Mouse (Mus musculus): ENCODE measurements around the gene Slc31a2. TPM values are rescaled to one million over a fixed set of nuclear protein-coding genes. Genes with fewer than 3 reads are reported as not detected.

The Slc31a2 gene
- polyA plus RNA-seq, 2 experiments: 14.4 to 15.6 TPM

DNA sequence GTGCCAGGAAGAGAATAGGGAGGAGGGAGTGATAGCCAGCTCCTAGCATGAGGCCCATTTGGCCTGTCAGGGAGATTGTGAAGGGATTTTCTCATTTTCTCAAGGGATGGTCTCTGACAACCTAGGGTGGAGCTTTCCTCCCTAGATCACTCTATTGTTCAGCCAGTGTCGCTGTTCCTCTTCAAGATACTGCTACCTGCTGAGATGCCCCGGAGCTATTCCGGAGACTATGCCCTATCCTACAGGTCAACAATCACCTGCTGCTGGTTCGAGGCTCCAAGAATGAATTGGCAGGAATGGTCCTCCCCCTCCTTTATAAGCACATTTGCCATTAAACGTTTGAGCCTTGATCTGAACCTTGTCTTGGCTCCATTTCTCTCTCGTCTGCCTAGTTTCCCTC is 21.8 kb upstream of the Slc31a2 start:
- TF ChIP-seq POLR2A (IDR thresholded peaks at IDR 0.05; ENCODE audit: borderline replicate concordance, extremely low read depth, insufficient read depth, insufficient read length): no peak
- no peak overlapping the region for H3K9ac ChIP-seq (ENCODE audit: low read depth, low read length, severe bottlenecking)

DNA sequence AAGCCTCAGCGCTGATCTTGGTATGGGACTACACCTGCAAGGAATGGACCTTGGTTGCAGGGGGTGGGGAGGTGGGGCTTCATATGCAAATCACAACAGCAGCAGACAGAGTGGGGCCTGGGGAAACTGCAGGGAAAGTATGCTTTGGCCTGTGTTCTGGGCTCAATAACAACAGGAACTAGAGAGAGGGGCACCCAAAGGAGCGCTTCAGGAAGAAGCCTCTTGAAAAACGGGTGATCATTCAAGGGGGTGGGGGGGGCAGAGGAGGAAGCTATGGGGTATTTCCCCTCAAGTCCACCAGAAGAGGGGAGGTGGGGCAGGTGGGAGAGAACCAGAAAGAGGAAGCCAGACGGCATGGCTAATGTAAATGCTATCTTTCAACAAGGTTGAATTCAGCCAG is 14.0 kb upstream of the Slc31a2 start:
- DNase-seq (ENCODE audit: low spot score) (no peak), ATAC-seq (ENCODE audit: low FRiP score, low read depth) (no peak)
- Histone ChIP-seq H3K9ac (ENCODE audit: low read depth, low read length, severe bottlenecking) (no peak overlapping the region), H3K9me3 (ENCODE audit: control insufficient read depth, low read length) (no peaks in the 10 kb centered on the region), H3K4me1 (ENCODE audit: control insufficient read depth, insufficient read depth, low read length) (no peaks in the 10 kb centered on the region), H3K27me3 (ENCODE audit: control insufficient read depth, insufficient read depth, low read length) (no peaks in the 10 kb centered on the region), H3K4me2 (replicated peaks; ENCODE audit: low read depth, low read length, severe bottlenecking) (no peak overlapping the region), H3K36me3 (ENCODE audit: control insufficient read depth, insufficient read depth, low read length) (no peaks in the 10 kb centered on the region), H3K4me3 (replicated peaks; ENCODE audit: low read length) (no peak overlapping the region), H3K27ac (replicated peaks; ENCODE audit: low read depth, low read length) (no peak overlapping the region)
- WGBS: 31% methylated on average over 4 of the region's 4 CpGs
- no peak for TF ChIP-seq POLR2A (IDR thresholded peaks at IDR 0.05; ENCODE audit: borderline replicate concordance, extremely low read depth, insufficient read depth, insufficient read length)

More for the DNA sequence above, 21.8 kb upstream of the Slc31a2 start:
- no peaks in the 10 kb centered on the region for H3K27me3 ChIP-seq (ENCODE audit: control insufficient read depth, insufficient read depth, low read length)
- DNase-seq (ENCODE audit: low spot score) (no peak), ATAC-seq (ENCODE audit: low FRiP score, low read depth) (no peak)
- no peak overlapping the region for H3K4me2 ChIP-seq (replicated peaks; ENCODE audit: low read depth, low read length, severe bottlenecking)
- H3K36me3 ChIP-seq (ENCODE audit: control insufficient read depth, insufficient read depth, low read length): no peaks in the 10 kb centered on the region
- 70% methylated on average over 6 of the region's 6 CpGs for WGBS
- H3K9me3 ChIP-seq (ENCODE audit: control insufficient read depth, low read length): no peaks in the 10 kb centered on the region
- H3K4me3 ChIP-seq (replicated peaks; ENCODE audit: low read length): no peak overlapping the region
- no peak overlapping the region for H3K27ac ChIP-seq (replicated peaks; ENCODE audit: low read depth, low read length)
- no peaks in the 10 kb centered on the region for H3K4me1 ChIP-seq (ENCODE audit: control insufficient read depth, insufficient read depth, low read length)

DNA sequence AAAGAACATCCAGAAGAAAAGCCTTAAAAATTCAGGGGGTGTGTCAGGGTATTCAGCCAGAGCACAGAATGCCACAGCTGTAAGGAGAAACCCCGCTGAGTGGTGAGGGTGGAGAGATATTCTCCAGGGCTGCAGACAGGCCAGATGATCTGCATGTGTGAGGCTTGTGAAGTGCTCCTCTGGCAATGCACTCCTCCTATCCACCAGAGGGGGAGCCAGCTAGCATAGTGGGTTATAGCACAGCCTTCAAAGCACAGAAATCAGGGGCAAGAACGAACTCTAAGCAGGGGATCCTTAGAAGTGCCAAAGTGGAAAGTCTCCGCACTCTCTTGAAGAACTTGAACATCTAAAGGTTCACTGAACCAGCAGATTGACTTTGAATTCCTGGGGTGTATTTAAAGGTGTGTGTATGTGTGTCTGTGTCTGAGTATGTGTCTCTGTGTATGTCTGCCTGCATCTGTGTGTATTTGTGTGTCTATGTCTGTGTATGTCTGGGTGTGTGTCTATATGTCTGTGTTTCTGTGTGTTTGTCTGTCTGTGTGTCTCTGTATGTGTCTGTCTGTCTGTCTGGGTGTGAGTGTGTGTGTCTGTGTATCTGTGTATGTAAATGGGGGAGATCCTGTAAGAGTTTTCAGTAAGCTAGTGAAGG is 11.3 kb upstream of the Slc31a2 start:
- Histone ChIP-seq H3K4me2 (replicated peaks; ENCODE audit: low read depth, low read length, severe bottlenecking) (no peak overlapping the region), H3K4me1 (ENCODE audit: control insufficient read depth, insufficient read depth, low read length) (no peaks in the 10 kb centered on the region), H3K27me3 (ENCODE audit: control insufficient read depth, insufficient read depth, low read length) (no peaks in the 10 kb centered on the region), H3K27ac (replicated peaks; ENCODE audit: low read depth, low read length) (no peak overlapping the region), H3K36me3 (ENCODE audit: control insufficient read depth, insufficient read depth, low read length) (no peaks in the 10 kb centered on the region), H3K9me3 (ENCODE audit: control insufficient read depth, low read length) (no peaks in the 10 kb centered on the region), H3K9ac (ENCODE audit: low read depth, low read length, severe bottlenecking) (no peak overlapping the region), H3K4me3 (replicated peaks; ENCODE audit: low read length) (no peak overlapping the region)
- no peak for ATAC-seq (ENCODE audit: low FRiP score, low read depth)
- no peak for TF ChIP-seq POLR2A (IDR thresholded peaks at IDR 0.05; ENCODE audit: borderline replicate concordance, extremely low read depth, insufficient read depth, insufficient read length)
- 32% methylated on average over 3 of the region's 3 CpGs for WGBS
- DNase-seq (ENCODE audit: low spot score): no peak

DNA sequence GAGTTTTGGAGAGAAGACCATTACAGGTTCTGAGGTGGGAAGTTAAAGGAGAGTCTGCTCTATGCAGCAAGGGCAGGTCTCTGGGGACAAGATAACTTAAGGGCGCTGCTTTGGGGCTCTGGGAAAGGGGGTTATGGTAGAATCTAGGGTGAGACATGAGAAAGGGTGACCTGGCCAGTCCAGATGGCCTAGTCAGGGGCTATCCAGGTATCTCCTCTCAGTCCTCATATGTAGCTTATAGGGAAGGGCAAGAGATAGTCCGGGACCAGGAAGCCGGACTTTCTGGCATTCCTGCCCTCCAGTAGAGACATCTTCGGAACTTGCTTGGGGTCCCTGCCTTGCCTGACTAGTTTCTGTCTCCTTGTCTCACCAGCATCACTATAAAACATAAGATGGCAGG is 10.6 kb upstream of the Slc31a2 start:
- Histone ChIP-seq H3K9me3 (ENCODE audit: control insufficient read depth, low read length) (no peaks in the 10 kb centered on the region), H3K36me3 (ENCODE audit: control insufficient read depth, insufficient read depth, low read length) (no peaks in the 10 kb centered on the region), H3K9ac (ENCODE audit: low read depth, low read length, severe bottlenecking) (no peak overlapping the region), H3K27ac (replicated peaks; ENCODE audit: low read depth, low read length) (no peak overlapping the region), H3K4me1 (ENCODE audit: control insufficient read depth, insufficient read depth, low read length) (no peaks in the 10 kb centered on the region), H3K4me2 (replicated peaks; ENCODE audit: low read depth, low read length, severe bottlenecking) (no peak overlapping the region), H3K27me3 (ENCODE audit: control insufficient read depth, insufficient read depth, low read length) (no peaks in the 10 kb centered on the region), H3K4me3 (replicated peaks; ENCODE audit: low read length) (no peak overlapping the region)
- WGBS: 95% methylated on average over 4 of the region's 4 CpGs
- no peak for DNase-seq (ENCODE audit: low spot score)
- ATAC-seq (ENCODE audit: low FRiP score, low read depth): no peak
- no peak for TF ChIP-seq POLR2A (IDR thresholded peaks at IDR 0.05; ENCODE audit: borderline replicate concordance, extremely low read depth, insufficient read depth, insufficient read length)

DNA sequence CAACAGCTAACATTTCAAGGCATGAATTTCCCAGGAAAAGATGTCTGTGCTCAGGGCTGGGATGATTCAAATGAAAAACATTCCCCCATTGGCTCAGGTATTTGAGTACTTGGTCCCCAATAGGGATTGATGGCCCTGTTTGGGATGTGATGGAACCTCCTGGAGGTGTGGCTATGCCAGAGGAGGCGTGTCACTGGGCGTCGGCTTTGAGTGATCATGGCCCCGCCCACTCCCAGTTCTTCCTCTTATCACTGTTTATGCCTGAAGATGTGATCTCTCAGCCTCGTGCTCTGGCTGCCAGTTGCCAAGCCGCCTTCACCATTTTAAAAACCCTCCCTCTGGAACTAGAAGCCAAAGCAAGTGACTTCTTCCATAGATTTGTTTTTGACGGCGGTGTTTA is 7.8 kb upstream of the Slc31a2 start:
- no peaks in the 10 kb centered on the region for H3K4me1 ChIP-seq (ENCODE audit: control insufficient read depth, insufficient read depth, low read length)
- H3K27me3 ChIP-seq (ENCODE audit: control insufficient read depth, insufficient read depth, low read length): no peaks in the 10 kb centered on the region
- no peaks in the 10 kb centered on the region for H3K9me3 ChIP-seq (ENCODE audit: control insufficient read depth, low read length)
- DNase-seq (ENCODE audit: low spot score) (no peak), ATAC-seq (ENCODE audit: low FRiP score, low read depth) (no peak)
- no peak overlapping the region for H3K27ac ChIP-seq (replicated peaks; ENCODE audit: low read depth, low read length)
- H3K36me3 ChIP-seq (ENCODE audit: control insufficient read depth, insufficient read depth, low read length): no peaks in the 10 kb centered on the region
- no peak overlapping the region for H3K4me3 ChIP-seq (replicated peaks; ENCODE audit: low read length)
- TF ChIP-seq POLR2A (IDR thresholded peaks at IDR 0.05; ENCODE audit: borderline replicate concordance, extremely low read depth, insufficient read depth, insufficient read length): no peak
- H3K9ac ChIP-seq (ENCODE audit: low read depth, low read length, severe bottlenecking): no peak overlapping the region
- no peak overlapping the region for H3K4me2 ChIP-seq (replicated peaks; ENCODE audit: low read depth, low read length, severe bottlenecking)
- 63% methylated on average over 8 of the region's 8 CpGs for WGBS

Data from limb, embryonic 14.5 days (tissue).